Comparison of ENCODE assay signal across 25 mouse cellular contexts in genomic region chr9:71070628-71071027, GRCm38 (mm10).
DNase-seq lines count a peak whose midpoint lies in the region; ATAC-seq and TF ChIP-seq lines count a peak whose summit lies in the region.
"Had no signal": no experiment of that assay in that cellular context is flagged by ENCODE, and none has a peak within 500 bp of the region (broad histone marks: within the 10 kb centered on the region; RNA-seq: fewer than 3 reads in every experiment).

No protein-coding gene starts in this region.

- H3K27ac ChIP-seq in lung, postnatal 0 days (ENCODE audit: low read length): no peak overlapping the region
- H3K27ac ChIP-seq in limb, embryonic 10.5 days: no peak overlapping the region
- H3K27ac ChIP-seq: embryonic facial prominence, embryonic 12.5 days; embryonic facial prominence, embryonic 15.5 days; gastrocnemius, adult 2 months; heart, embryonic 13.5 days; hindbrain, embryonic 10.5 days; hindbrain, embryonic 13.5 days; intestine, embryonic 15.5 days had no signal

- H3K4me2 ChIP-seq in lung, postnatal 0 days (replicated peaks; ENCODE audit: low read depth, low read length): no peak overlapping the region
- H3K4me2 ChIP-seq: embryonic facial prominence, embryonic 12.5 days; embryonic facial prominence, embryonic 15.5 days; heart, embryonic 13.5 days; hindbrain, embryonic 13.5 days; intestine, embryonic 15.5 days had no signal

- intact Hi-C loops in heart, postnatal 10 days (cut with DNase I): loop anchor here (5.0 to 10.0 kb wide), 2 partner anchors 103 to 226 kb away; no protein-coding TSS in a partner anchor
- intact Hi-C loops in heart, postnatal 14 days (cut with DNase I): loop anchor here (5.0 kb wide), 2 partner anchors 93 to 393 kb away; partner anchors contain the start of gene Adam10
- intact Hi-C loops in gastrocnemius, postnatal 36 days (cut with DNase I): loop anchor here (5.0 kb wide), 1 partner anchor 403 kb away; no protein-coding TSS in a partner anchor

- WGBS in lung, postnatal 0 days: 78% methylated on average over 2 of the region's 2 CpGs
- WGBS in limb, embryonic 10.5 days: 94% methylated on average over 2 of the region's 2 CpGs

- H3K9ac ChIP-seq in lung, postnatal 0 days (replicated peaks; ENCODE audit: low read depth): no peak overlapping the region
- H3K9ac ChIP-seq: embryonic facial prominence, embryonic 12.5 days; embryonic facial prominence, embryonic 15.5 days; forebrain, postnatal 0 days; heart, embryonic 13.5 days; hindbrain, embryonic 13.5 days; intestine, embryonic 15.5 days had no signal

- no peak for TF ChIP-seq CTCF in lung, postnatal 0 days (IDR thresholded peaks at IDR 0.05)

- peak; percentile 24 to 35 for DNase-seq in heart, adult 18-20 months
- DNase-seq in heart, adult 8-10 months (ENCODE audit: low spot score): no peak
- DNase-seq in heart, postnatal 10 days: peak; percentile 46 to 50
- no peak for DNase-seq in heart, postnatal 14 days
- DNase-seq in lung, postnatal 10 days: peak; percentile 1
- no peak for DNase-seq in lung, postnatal 0 days (ENCODE audit: low spot score)
- DNase-seq in limb, embryonic 10.5 days (ENCODE audit: low spot score): peak; percentile 23
- no peak for DNase-seq in gastrocnemius, postnatal 36 days
- DNase-seq: adrenal gland, adult 2 months; adrenal gland, postnatal 14 days; cerebellum, adult 11-12 months; cerebellum, adult 9-10 months; forebrain, postnatal 0 days; gastrocnemius, adult 2 months; gastrocnemius, postnatal 14 days; kidney, adult 11 months had no signal

- no peaks in the 10 kb centered on the region for H3K36me3 ChIP-seq in lung, postnatal 0 days (ENCODE audit: insufficient read depth, low read length)
- H3K36me3 ChIP-seq in limb, embryonic 10.5 days: no peaks in the 10 kb centered on the region
- H3K36me3 ChIP-seq: embryonic facial prominence, embryonic 12.5 days; embryonic facial prominence, embryonic 15.5 days; heart, embryonic 13.5 days; hindbrain, embryonic 10.5 days; hindbrain, embryonic 13.5 days; intestine, embryonic 15.5 days had no signal

- H3K4me1 ChIP-seq in lung, postnatal 0 days (ENCODE audit: insufficient read depth, low read depth, low read length): no peaks in the 10 kb centered on the region
- peaks cover 10% of the 10 kb centered on the region for H3K4me1 ChIP-seq in limb, embryonic 10.5 days

- no peaks in the 10 kb centered on the region for H3K9me3 ChIP-seq in lung, postnatal 0 days (ENCODE audit: low read length)
- no peaks in the 10 kb centered on the region for H3K9me3 ChIP-seq in limb, embryonic 10.5 days (replicated peaks)
- H3K9me3 ChIP-seq: embryonic facial prominence, embryonic 12.5 days; embryonic facial prominence, embryonic 15.5 days; heart, embryonic 13.5 days; hindbrain, embryonic 10.5 days; hindbrain, embryonic 13.5 days; intestine, embryonic 15.5 days had no signal

- no peak for TF ChIP-seq EP300 in lung, postnatal 0 days (IDR thresholded peaks at IDR 0.05)

- no peak for ATAC-seq in lung, postnatal 0 days
- ATAC-seq: CD4-positive, CD25-positive, alpha-beta regulatory T cell, adult 4 months; forebrain, embryonic 14.5 days; forebrain, postnatal 0 days; hindbrain, embryonic 16.5 days; intestine, embryonic 15.5 days had no signal

- H3K4me3 ChIP-seq in lung, postnatal 0 days (ENCODE audit: low read depth, low read length): no peak overlapping the region
- H3K4me3 ChIP-seq in limb, embryonic 10.5 days: no peak overlapping the region
- H3K4me3 ChIP-seq: embryonic facial prominence, embryonic 12.5 days; embryonic facial prominence, embryonic 15.5 days; gastrocnemius, adult 2 months; heart, embryonic 13.5 days; hindbrain, embryonic 10.5 days; hindbrain, embryonic 13.5 days; intestine, embryonic 15.5 days had no signal

- H3K27me3 ChIP-seq in lung, postnatal 0 days (replicated peaks; ENCODE audit: insufficient read depth, low read length): no peaks in the 10 kb centered on the region
- no peaks in the 10 kb centered on the region for H3K27me3 ChIP-seq in limb, embryonic 10.5 days (ENCODE audit: low read depth, poor library complexity, severe bottlenecking)
- H3K27me3 ChIP-seq: embryonic facial prominence, embryonic 15.5 days; heart, embryonic 13.5 days; intestine, embryonic 15.5 days had no signal

Comparison
In these comparisons a context has a peak if more than half of its experiments do, and no peak if none do; other contexts are left out.
1. DNase-seq: peak in heart, adult 18-20 months (2 of 2), heart, postnatal 10 days (2 of 2), lung, postnatal 10 days (single experiment) and limb, embryonic 10.5 days (single experiment); none in heart, adult 8-10 months (single experiment), heart, postnatal 14 days (0 of 2), lung, postnatal 0 days (single experiment) and gastrocnemius, postnatal 36 days (0 of 2).